Mouse (Mus musculus) G1E (cell line): ENCODE data around the gene Nccrp1.

Source experiments
- CTCF ChIP-seq: IDR thresholded peaks from 2 replicates; pipeline ENCODE4 v1.5.1; 2012; ENCODE audit warnings: low read depth, low read length, inconsistent platforms, mixed read lengths
- GATA1 ChIP-seq: IDR thresholded peaks from 2 replicates; pipeline ENCODE4 v1.6.1; 2012; ENCODE audit warnings: borderline replicate concordance, low read length, inconsistent platforms, mixed read lengths
- GATA2 ChIP-seq: IDR thresholded peaks from 2 replicates; pipeline ENCODE4 v1.6.1; 2012; ENCODE audit warnings: low read depth, low read length, inconsistent platforms, borderline replicate concordance
- POLR2AphosphoS5 ChIP-seq: IDR thresholded peaks from 2 replicates; pipeline ENCODE4 v1.6.1; 2012; ENCODE audit warnings: low read depth, low read length, inconsistent platforms; ENCODE audit not compliant: insufficient replicate concordance
- TAL1 ChIP-seq: conservative IDR thresholded peaks from 2 replicates; pipeline ENCODE4 v1.6.1; 2012; ENCODE audit warnings: low read depth, low read length, inconsistent platforms, mixed read lengths

GRCm38 (mm10) chr7:28527922-28528719, 18.9 kb downstream of the Nccrp1 start:
- no peak; the same call in 1 of the 2 replicates for TF ChIP-seq CTCF
- TF ChIP-seq TAL1, result no peak
- TF ChIP-seq GATA1, result no peak
- TF ChIP-seq POLR2AphosphoS5, result no peak
- no peak for TF ChIP-seq GATA2
